Mouse (Mus musculus) forebrain, embryonic 10.5 days (tissue): ENCODE measurements around the gene Chml. TPM values are rescaled to one million over a fixed set of nuclear protein-coding genes. Genes with fewer than 3 reads are reported as not detected.

Experiments
- DNase-seq: peaks from one replicate; pipeline ENCODE4 v3.0.0-alpha.2; 2017; ENCODE audit warnings: low spot score; ENCODE audit errors: extremely low spot score
- H3K27ac ChIP-seq: fragments of 300-500 bp; sonication (generic); 2 replicates; pipeline ENCODE4 v1.5.1; 2016; ENCODE audit warnings: mild to moderate bottlenecking
- H3K27me3 ChIP-seq: fragments of 300-500 bp; sonication (generic); 2 replicates; pipeline ENCODE4 v1.6.1; 2016; ENCODE audit warnings: mild to moderate bottlenecking; ENCODE audit not compliant: poor library complexity, severe bottlenecking
- H3K36me3 ChIP-seq: fragments of 300-500 bp; sonication (generic); replicated peaks from 2 replicates; pipeline ENCODE4 v1.6.1; 2016; ENCODE audit warnings: mild to moderate bottlenecking, moderate library complexity
- H3K4me1 ChIP-seq: fragments of 300-500 bp; sonication (generic); 2 replicates; pipeline ENCODE4 v1.6.1; 2016
- H3K4me3 ChIP-seq: fragments of 300-500 bp; sonication (generic); 2 replicates; pipeline ENCODE4 v1.5.1; 2016; ENCODE audit warnings: mild to moderate bottlenecking, moderate library complexity
- H3K9me3 ChIP-seq: fragments of 300-500 bp; sonication (generic); 2 replicates; pipeline ENCODE4 v1.6.1; 2016; ENCODE audit warnings: mild to moderate bottlenecking, moderate library complexity
- WGBS: fragments of 180-500 bp; shearing (Covaris S2); methylation state at CpG from one replicate; pipeline ENCODE4 v1.1.7; 2016; 5-methylcytosine and 5-hydroxymethylcytosine counted together
- polyA plus RNA-seq: library from polyadenylated mRNA; unstranded; fragments of >200 nt; fragmentation: Nextera tagmentation; extraction: Ambion mirVana; gene quantifications from 2 replicates; pipeline ENCODE4 v1.2.1, GENCODE M21; 2016

Chml gene
- polyA plus RNA-seq, 1 experiment from 2014 or later, result 4.8 TPM

GRCm38 (mm10) chr1:175680995-175681394 is 11.7 kb downstream of the Chml start:
- 89% methylated on average over 6 of the region's 6 CpGs for WGBS
- DNase-seq, result no peak
- no peaks in the 10 kb centered on the region for H3K27me3 ChIP-seq
- peaks cover 23% of the 10 kb centered on the region for H3K36me3 ChIP-seq
- no peak overlapping the region for H3K27ac ChIP-seq
- no peak overlapping the region for H3K4me3 ChIP-seq
- H3K9me3 ChIP-seq, result no peaks in the 10 kb centered on the region
- no peaks in the 10 kb centered on the region for H3K4me1 ChIP-seq

DNA sequence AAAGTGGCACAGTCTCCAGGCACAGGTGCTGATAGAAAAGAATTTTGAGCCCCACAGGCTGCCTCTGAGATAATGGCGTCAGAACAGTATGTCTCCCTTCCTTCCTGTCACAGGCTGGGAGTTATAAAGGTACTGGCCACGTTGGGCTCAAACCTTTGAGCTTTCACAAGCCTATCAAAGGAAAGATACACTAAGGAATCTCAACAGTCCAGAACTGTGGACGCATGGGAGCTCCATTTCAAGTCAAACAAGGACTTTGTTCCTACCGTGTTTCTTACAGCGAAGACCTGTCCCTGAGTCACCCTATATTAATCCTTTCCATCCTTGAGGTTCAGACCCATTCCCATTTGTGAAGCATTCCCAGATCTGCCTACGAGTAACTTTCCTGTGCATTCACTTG is 15.2 kb downstream of the Chml start:
- no peak overlapping the region for H3K4me3 ChIP-seq
- no peaks in the 10 kb centered on the region for H3K9me3 ChIP-seq
- DNase-seq, result no peak
- H3K27me3 ChIP-seq, result no peaks in the 10 kb centered on the region
- H3K36me3 ChIP-seq, result peaks cover 11% of the 10 kb centered on the region; the same call in 1 of the 2 replicates
- H3K4me1 ChIP-seq, result no peaks in the 10 kb centered on the region
- no peak overlapping the region for H3K27ac ChIP-seq
- WGBS, result 85% methylated on average over 6 of the region's 6 CpGs

- H3K9me3 ChIP-seq, result no peaks in the 10 kb centered on the region
- no peak overlapping the region for H3K4me3 ChIP-seq
- 0 out of 2 replicates have a peak, but pooled peaks cover under 1% of the 10 kb centered on the region for H3K4me1 ChIP-seq
- 93% methylated on average over 6 of the region's 6 CpGs for WGBS
- no peak for DNase-seq
- H3K27me3 ChIP-seq, result no peaks in the 10 kb centered on the region
- H3K36me3 ChIP-seq, result no peaks in the 10 kb centered on the region
- no peak overlapping the region for H3K27ac ChIP-seq
These were observed 17.6 kb downstream of the Chml start for GRCm38 (mm10) chr1:175675116-175675515.

GRCm38 (mm10) chr1:175673563-175674325 is 19.0 kb downstream of the Chml start:
- Histone ChIP-seq H3K27ac (no peak overlapping the region), H3K9me3 (no peaks in the 10 kb centered on the region), H3K27me3 (no peaks in the 10 kb centered on the region), H3K36me3 (no peaks in the 10 kb centered on the region), H3K4me1 (0 out of 2 replicates have a peak, but pooled peaks cover 4% of the 10 kb centered on the region), H3K4me3 (no peak overlapping the region)
- 87% methylated on average over 7 of the region's 7 CpGs for WGBS
- no peak for DNase-seq

- 54% methylated on average over 1 of the region's 1 CpGs for WGBS
- H3K9me3 ChIP-seq, result no peaks in the 10 kb centered on the region
- 0 out of 2 replicates have a peak, but pooled peaks cover 4% of the 10 kb centered on the region for H3K4me1 ChIP-seq
- H3K4me3 ChIP-seq, result no peak overlapping the region
- H3K27me3 ChIP-seq, result no peaks in the 10 kb centered on the region
- no peak overlapping the region for H3K27ac ChIP-seq
- DNase-seq, result no peak
- no peaks in the 10 kb centered on the region for H3K36me3 ChIP-seq
These were observed 21.1 kb downstream of the Chml start for GRCm38 (mm10) chr1:175671626-175672025.

DNA sequence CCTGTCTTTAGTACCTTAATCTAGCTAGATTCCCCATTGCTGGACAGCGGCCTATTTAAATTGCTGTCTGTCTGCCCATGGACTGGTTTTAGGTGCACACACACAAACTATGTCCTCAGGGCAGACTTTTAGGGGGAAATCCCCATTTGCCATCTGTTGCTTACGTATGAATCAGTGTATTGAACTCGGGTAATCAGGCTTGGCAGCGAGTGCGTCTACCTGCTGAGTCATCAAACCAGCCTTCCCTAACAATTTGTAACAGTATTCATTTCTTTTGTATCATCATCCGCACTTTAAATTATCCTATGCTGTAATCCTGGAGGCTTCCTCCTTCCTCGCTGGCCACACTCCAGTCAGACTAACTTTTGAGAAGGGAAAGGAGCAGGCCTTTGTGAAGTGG is 22.7 kb downstream of the Chml start:
- H3K27me3 ChIP-seq, result no peaks in the 10 kb centered on the region
- no peak overlapping the region for H3K4me3 ChIP-seq
- DNase-seq, result no peak
- H3K36me3 ChIP-seq, result no peaks in the 10 kb centered on the region
- H3K4me1 ChIP-seq, result peaks cover 9% of the 10 kb centered on the region; the same call in 1 of the 2 replicates
- 77% methylated on average over 7 of the region's 7 CpGs for WGBS
- no peaks in the 10 kb centered on the region for H3K9me3 ChIP-seq
- no peak overlapping the region for H3K27ac ChIP-seq

- DNase-seq, result no peak
These were observed 23.2 kb downstream of the Chml start for GRCm38 (mm10) chr1:175669456-175669855.

GRCm38 (mm10) chr1:175668666-175669405 is 23.9 kb downstream of the Chml start:
- Histone ChIP-seq H3K4me3 (no peak overlapping the region), H3K36me3 (no peaks in the 10 kb centered on the region), H3K9me3 (no peaks in the 10 kb centered on the region), H3K27ac (no peak overlapping the region), H3K4me1 (peaks cover 9% of the 10 kb centered on the region; the same call in 1 of the 2 replicates), H3K27me3 (no peaks in the 10 kb centered on the region)
- 72% methylated on average over 5 of the region's 5 CpGs for WGBS
- DNase-seq, result no peak

More at GRCm38 (mm10) chr1:175669456-175669855, 23.2 kb downstream of the Chml start:
- 96% methylated on average over 3 of the region's 3 CpGs for WGBS
- Histone ChIP-seq H3K9me3 (no peaks in the 10 kb centered on the region), H3K4me1 (peaks cover 9% of the 10 kb centered on the region; the same call in 1 of the 2 replicates), H3K27me3 (no peaks in the 10 kb centered on the region), H3K27ac (no peak overlapping the region), H3K4me3 (no peak overlapping the region), H3K36me3 (no peaks in the 10 kb centered on the region)

DNA sequence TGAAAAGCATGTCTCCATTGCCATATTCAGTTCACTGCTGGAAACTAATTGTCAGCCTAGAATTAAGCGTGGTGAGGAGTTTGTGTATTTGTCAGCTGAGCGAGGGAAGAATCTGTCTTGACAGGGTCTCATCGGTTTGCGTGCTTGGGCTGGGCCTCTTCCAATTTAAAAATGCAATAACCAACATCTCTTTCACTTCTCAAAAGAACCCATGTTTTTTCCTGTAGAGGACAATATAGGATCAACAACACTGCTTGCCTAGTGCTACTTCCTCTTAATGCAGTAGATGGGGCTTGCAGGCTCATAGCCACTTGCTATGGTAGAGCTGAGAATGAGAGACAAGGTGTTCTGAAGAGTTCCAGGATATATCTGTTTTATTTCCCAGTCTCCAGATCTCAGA is 32.8 kb downstream of the Chml start:
- H3K27me3 ChIP-seq, result no peaks in the 10 kb centered on the region
- no peaks in the 10 kb centered on the region for H3K9me3 ChIP-seq
- H3K27ac ChIP-seq, result no peak overlapping the region
- 95% methylated on average over 4 of the region's 4 CpGs for WGBS
- no peak overlapping the region for H3K4me3 ChIP-seq
- DNase-seq, result no peak
- H3K36me3 ChIP-seq, result peaks cover 15% of the 10 kb centered on the region
- H3K4me1 ChIP-seq, result no peaks in the 10 kb centered on the region

DNA sequence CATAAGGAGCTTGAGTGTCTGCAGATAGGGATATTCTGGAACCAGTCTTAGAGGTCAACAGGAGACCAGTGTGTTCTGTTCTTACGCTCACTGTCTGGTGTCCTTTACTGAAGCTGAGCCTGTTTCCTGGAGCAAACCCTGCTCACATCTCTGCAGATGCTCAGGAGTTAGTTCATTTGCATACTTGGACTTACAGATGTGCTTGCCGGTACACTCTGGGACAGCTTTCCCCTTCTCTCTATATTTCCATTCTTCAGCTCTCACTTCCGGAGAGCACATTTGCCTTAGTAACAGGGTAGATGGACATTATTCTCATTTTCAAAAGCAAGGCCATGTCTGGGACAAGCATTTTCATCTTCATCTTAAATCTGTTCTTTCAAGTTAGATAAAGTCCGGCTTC is 44.1 kb downstream of the Chml start:
- Histone ChIP-seq H3K27me3 (no peaks in the 10 kb centered on the region), H3K36me3 (no peaks in the 10 kb centered on the region), H3K4me3 (no peak overlapping the region), H3K27ac (no peak overlapping the region), H3K9me3 (no peaks in the 10 kb centered on the region), H3K4me1 (no peaks in the 10 kb centered on the region)
- no peak for DNase-seq
- WGBS, result 97% methylated on average over 4 of the region's 4 CpGs

DNA sequence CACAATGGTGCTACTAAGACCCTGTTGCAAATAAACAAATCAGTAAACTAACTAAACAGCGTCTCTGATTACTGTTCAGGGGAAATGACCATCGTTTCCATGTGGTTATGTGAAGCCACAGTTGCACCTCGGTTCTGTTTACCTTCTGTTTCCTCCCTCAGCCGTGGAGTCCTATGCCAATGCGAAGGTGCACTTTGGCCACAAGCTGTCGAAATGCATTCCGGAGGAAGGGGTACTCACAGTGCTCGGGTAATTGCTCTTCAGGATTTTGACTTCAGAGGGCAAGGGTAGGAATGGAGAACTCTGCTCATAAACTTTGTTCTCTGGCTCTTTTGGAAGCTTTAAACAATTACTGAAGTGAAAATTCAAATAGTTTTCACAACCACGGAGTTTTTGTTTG is 45.7 kb downstream of the Chml start:
- H3K36me3 ChIP-seq, result no peaks in the 10 kb centered on the region
- no peak for DNase-seq
- WGBS, result 86% methylated on average over 9 of the region's 9 CpGs
- H3K27ac ChIP-seq, result no peak overlapping the region
- H3K4me1 ChIP-seq, result no peaks in the 10 kb centered on the region
- H3K27me3 ChIP-seq, result no peaks in the 10 kb centered on the region
- H3K4me3 ChIP-seq, result no peak overlapping the region
- no peaks in the 10 kb centered on the region for H3K9me3 ChIP-seq

DNA sequence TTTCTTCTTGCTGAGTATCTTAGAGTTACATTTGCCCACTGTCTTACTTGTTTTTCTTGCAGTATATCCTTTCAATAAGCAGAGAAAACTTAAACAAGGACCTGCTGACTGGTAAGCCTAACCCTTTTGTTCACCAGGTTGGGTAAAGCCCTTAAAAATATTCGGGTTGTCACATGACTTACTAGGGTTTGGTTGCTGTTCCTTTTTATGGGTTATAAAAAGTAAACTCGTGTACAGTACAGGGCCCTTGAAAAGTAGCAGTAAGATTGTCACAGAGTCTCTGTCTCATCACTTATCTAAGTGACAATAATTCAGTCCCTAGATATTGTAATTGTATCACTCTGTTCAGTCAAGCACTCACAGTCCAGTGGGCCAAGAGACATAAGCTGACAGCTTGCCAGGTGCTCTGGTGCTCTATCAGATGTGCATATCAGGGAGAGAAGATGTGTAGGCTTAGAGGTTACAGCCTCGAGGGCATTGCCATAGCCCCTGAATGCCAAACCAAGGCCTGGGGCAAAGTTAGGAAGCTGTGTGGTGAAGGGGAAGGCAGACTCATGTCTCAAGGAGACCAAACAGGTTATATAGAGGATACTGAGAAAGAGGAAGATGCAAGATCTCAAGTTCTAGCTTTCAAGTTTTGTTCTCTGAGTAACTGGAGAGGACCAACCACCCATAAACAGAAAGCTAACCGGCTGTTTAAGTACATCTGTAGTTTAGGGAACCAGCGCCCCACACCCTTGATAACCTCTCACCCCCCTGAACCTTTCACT is 49.0 kb downstream of the Chml start:
- DNase-seq, result no peak
- Histone ChIP-seq H3K4me3 (no peak overlapping the region), H3K27ac (no peak overlapping the region), H3K9me3 (no peaks in the 10 kb centered on the region), H3K4me1 (no peaks in the 10 kb centered on the region; the same call in 1 of the 2 replicates), H3K36me3 (no peaks in the 10 kb centered on the region), H3K27me3 (no peaks in the 10 kb centered on the region)
- 77% methylated on average over 5 of the region's 5 CpGs for WGBS
